Mouse (Mus musculus) CH12.LX (cell line): ENCODE measurements around the gene Aldh2. TPM values are rescaled to one million over a fixed set of nuclear protein-coding genes. Genes with fewer than 3 reads are reported as not detected.
A peak's percentile ranks its signal among the peaks of the same experiment; 100 is the strongest.

ENCODE experiments used
- DNase-seq: peaks from one replicate; pipeline ENCODE4 v3.0.0-alpha.2; 2013; ENCODE audit errors: extremely low read depth
- H3K27ac ChIP-seq: 2 replicates; pipeline ENCODE4 v1.5.1; 2012; ENCODE audit warnings: low read depth, mild to moderate bottlenecking, control low read depth, moderate library complexity; ENCODE audit not compliant: insufficient read depth
- H3K27me3 ChIP-seq: replicated peaks from 2 replicates; pipeline ENCODE3; 2012; ENCODE audit warnings: inconsistent platforms
- H3K36me3 ChIP-seq, 2 experiments: replicated peaks in 1 of 2; 2 replicates each; pipeline versions ENCODE3 to v1.6.1; 2012; ENCODE audit warnings: inconsistent platforms in 1 of 2, low read length in 1 of 2, mild to moderate bottlenecking in 1 of 2, mixed read lengths in 1 of 2, moderate library complexity in 1 of 2; ENCODE audit not compliant: control insufficient read depth in 1 of 2, insufficient read depth in 1 of 2
- H3K4me1 ChIP-seq, 2 experiments: 2 replicates each; pipeline ENCODE4 v1.6.1; 2012; ENCODE audit warnings: inconsistent platforms in 1 of 2, moderate library complexity in 1 of 2; ENCODE audit not compliant: insufficient read depth in 2 of 2, control insufficient read depth in 1 of 2
- H3K4me2 ChIP-seq: 2 replicates; pipeline ENCODE4 v1.6.1; 2012; ENCODE audit warnings: low read depth, mild to moderate bottlenecking, control low read depth; ENCODE audit not compliant: poor library complexity, insufficient read depth, severe bottlenecking
- H3K4me3 ChIP-seq, 3 experiments: fragments of 150-350 bp in 1 of 3; sonication (generic) in 1 of 3; replicated peaks in 1 of 3; 2 replicates each; pipeline versions ENCODE3 to v1.5.1; 2011 to 2012; ENCODE audit warnings: low read depth in 2 of 3, low read length in 2 of 3, mild to moderate bottlenecking in 2 of 3, moderate library complexity in 2 of 3, control low read depth in 1 of 3, improper control_type of control experiment in 1 of 3, inconsistent platforms in 1 of 3, mixed read lengths in 1 of 3; ENCODE audit not compliant: poor library complexity in 1 of 3
- H3K79me2 ChIP-seq: replicated peaks from 2 replicates; pipeline ENCODE4 v1.6.1; 2012; ENCODE audit warnings: mild to moderate bottlenecking, moderate library complexity; ENCODE audit not compliant: control insufficient read depth, poor library complexity, insufficient read depth, severe bottlenecking; ENCODE audit errors: extremely low read depth
- H3K9ac ChIP-seq: 2 replicates; pipeline ENCODE4 v1.6.1; 2012; ENCODE audit warnings: low read depth, mild to moderate bottlenecking, control low read depth, moderate library complexity; ENCODE audit not compliant: insufficient read depth
- H3K9me3 ChIP-seq: replicated peaks from 2 replicates; pipeline ENCODE3; 2012; ENCODE audit warnings: low read length, inconsistent platforms, mixed read lengths
- CHD1 ChIP-seq: IDR thresholded peaks from 2 replicates; pipeline ENCODE4 v1.6.1; 2012; ENCODE audit warnings: low read depth, low read length, improper control_type of control experiment, inconsistent platforms
- CTCF ChIP-seq, 2 experiments: IDR thresholded peaks in 1 of 2; conservative IDR thresholded peaks in 1 of 2; 2 replicates each; pipeline ENCODE4 v1.5.1; 2011 to 2012; ENCODE audit warnings: low read depth in 2 of 2, low read length in 2 of 2, improper control_type of control experiment in 1 of 2, inconsistent platforms in 1 of 2, mild to moderate bottlenecking in 1 of 2, moderate library complexity in 1 of 2
- EP300 ChIP-seq: IDR thresholded peaks from 2 replicates; pipeline ENCODE4 v1.6.1; 2011; ENCODE audit warnings: low read length, improper control_type of control experiment
- ETS1 ChIP-seq: conservative IDR thresholded peaks from 2 replicates; pipeline ENCODE4 v1.6.1; 2012; ENCODE audit warnings: low read depth, mild to moderate bottlenecking, inconsistent platforms, low read length, improper control_type of control experiment, moderate library complexity
- KAT2A ChIP-seq: IDR thresholded peaks from 2 replicates; pipeline ENCODE4 v1.6.1; 2012; ENCODE audit warnings: low read length, improper control_type of control experiment, inconsistent platforms; ENCODE audit not compliant: insufficient replicate concordance
- MAFK ChIP-seq: IDR thresholded peaks from 2 replicates; pipeline ENCODE4 v1.6.1; 2011; ENCODE audit warnings: low read length, improper control_type of control experiment; ENCODE audit not compliant: insufficient replicate concordance
- MAX ChIP-seq: IDR thresholded peaks from 2 replicates; pipeline ENCODE4 v1.6.1; 2011; ENCODE audit warnings: low read length, improper control_type of control experiment
- MAZ ChIP-seq: IDR thresholded peaks from 2 replicates; pipeline ENCODE4 v1.6.1; 2012; ENCODE audit warnings: low read depth, mild to moderate bottlenecking, inconsistent platforms, low read length, improper control_type of control experiment, moderate library complexity
- MEF2A ChIP-seq: IDR thresholded peaks from 2 replicates; pipeline ENCODE4 v1.6.1; 2014; ENCODE audit warnings: low read depth, mild to moderate bottlenecking, inconsistent platforms, low read length, improper control_type of control experiment, borderline replicate concordance
- MXI1 ChIP-seq: IDR thresholded peaks from 2 replicates; pipeline ENCODE4 v1.6.1; 2011; ENCODE audit warnings: mild to moderate bottlenecking, low read depth, low read length, improper control_type of control experiment
- NRF1 ChIP-seq: IDR thresholded peaks from 2 replicates; pipeline ENCODE4 v1.6.1; 2014; ENCODE audit warnings: low read depth, mild to moderate bottlenecking, inconsistent platforms, low read length, improper control_type of control experiment, moderate library complexity
- PAX5 ChIP-seq: IDR thresholded peaks from 2 replicates; pipeline ENCODE4 v1.6.1; 2012; ENCODE audit warnings: low read length, inconsistent platforms, mixed read lengths
- SMC3 ChIP-seq: IDR thresholded peaks from 2 replicates; pipeline ENCODE4 v1.6.1; 2011; ENCODE audit warnings: low read depth, low read length, improper control_type of control experiment
- TBP ChIP-seq: conservative IDR thresholded peaks from 2 replicates; pipeline ENCODE4 v1.6.1; 2011; ENCODE audit warnings: low read depth, low read length, improper control_type of control experiment
- TCF12 ChIP-seq: IDR thresholded peaks from 2 replicates; pipeline ENCODE4 v1.6.1; 2014; ENCODE audit warnings: low read depth, mild to moderate bottlenecking, inconsistent platforms, low read length, improper control_type of control experiment
- UBTF ChIP-seq: IDR thresholded peaks from 2 replicates; pipeline ENCODE4 v1.6.1; 2012; ENCODE audit warnings: low read depth, mild to moderate bottlenecking, inconsistent platforms, low read length, improper control_type of control experiment, moderate library complexity
- USF1 ChIP-seq: IDR thresholded peaks from 2 replicates; pipeline ENCODE4 v1.6.1; 2014; ENCODE audit warnings: low read depth, mild to moderate bottlenecking, inconsistent platforms, low read length, improper control_type of control experiment
- ZC3H11A ChIP-seq: IDR thresholded peaks from 2 replicates; pipeline ENCODE4 v1.6.1; 2012; ENCODE audit warnings: low read depth, mild to moderate bottlenecking, inconsistent platforms, low read length, improper control_type of control experiment
- dilution Hi-C: fragments of 300-500 bp; cut with MboI; formaldehyde crosslinking; loops from 2 replicates; pipeline ENCODE4 v1.14.3; 2020; ENCODE audit warnings: low sequenced_read_pairs; ENCODE audit not compliant: extremely low pct_unique_long_range_greater_than_20kb, extremely low pct_ligation_motif_present
- in situ Hi-C: fragments of 300-500 bp; cut with MboI; formaldehyde crosslinking; loops from 3 replicates; pipeline ENCODE4 v1.14.3; 2019; ENCODE audit warnings: low sequenced_read_pairs, low pct_ligation_motif_present, low pct_unique_long_range_greater_than_20kb, mixed read lengths
- polyA plus RNA-seq: library from polyadenylated mRNA; unstranded; fragments of >175 nt; gene quantifications from 2 replicates; pipeline ENCODE4 v1.2.1, GENCODE M21; 2012; ENCODE audit warnings: low read depth; ENCODE audit not compliant: insufficient read length
- total RNA-seq, 2 experiments: library from RNA; depleted of rRNA; stranded (reverse); fragments of 300-350 nt in 1 of 2; fragments of >200 nt in 1 of 2; gene quantifications; 2 replicates each; pipeline ENCODE4 v1.2.3; 2012 to 2014

Gene Aldh2
- total and polyA plus RNA-seq, 3 experiments: 58.9 to 139 (median 73.9) TPM

DNA sequence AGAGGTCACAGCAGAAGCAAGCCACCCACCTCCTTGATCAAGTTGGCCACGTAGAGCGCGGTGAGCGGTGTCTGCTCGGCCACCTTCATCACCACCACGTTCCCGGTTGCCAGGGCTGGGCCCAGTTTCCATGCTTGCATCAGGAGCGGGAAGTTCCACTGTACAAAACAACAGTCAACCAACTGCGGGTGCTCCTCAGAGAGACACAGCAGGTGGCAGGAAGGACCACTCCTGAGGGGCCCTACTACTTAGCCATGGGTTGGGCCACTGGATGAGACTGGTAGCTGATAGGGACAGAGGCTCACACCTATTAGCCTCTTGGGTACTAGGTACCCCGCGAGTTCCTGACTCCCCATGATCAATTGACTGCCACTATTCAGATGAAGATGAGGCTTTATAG, 17.8 kb downstream of the Aldh2 start:
- TF ChIP-seq TBP (no peak), UBTF (no peak), SMC3 (no peak), TCF12 (no peak), EP300 (no peak), MAX (no peak), NRF1 (no peak), ZC3H11A (no peak), PAX5 (no peak), MXI1 (no peak), CHD1 (no peak), MAZ (no peak), ETS1 (no peak), MEF2A (no peak), USF1 (no peak)
- Histone ChIP-seq H3K4me2 (no peak overlapping the region), H3K4me1 (peaks cover 0 to 7% of the 10 kb centered on the region in 2 experiments; a peak in 2 of 4 replicates), H3K79me2 (no peaks in the 10 kb centered on the region), H3K9ac (no peak overlapping the region), H3K9me3 (no peaks in the 10 kb centered on the region), H3K27me3 (no peaks in the 10 kb centered on the region), H3K27ac (no peak overlapping the region), H3K4me3 (no peak overlapping the region), H3K36me3 (peaks cover 18 to 94% of the 10 kb centered on the region in 2 experiments)
- no peak for DNase-seq
- in situ Hi-C loops: no loop called here
- dilution Hi-C loops: no loop called here

DNA sequence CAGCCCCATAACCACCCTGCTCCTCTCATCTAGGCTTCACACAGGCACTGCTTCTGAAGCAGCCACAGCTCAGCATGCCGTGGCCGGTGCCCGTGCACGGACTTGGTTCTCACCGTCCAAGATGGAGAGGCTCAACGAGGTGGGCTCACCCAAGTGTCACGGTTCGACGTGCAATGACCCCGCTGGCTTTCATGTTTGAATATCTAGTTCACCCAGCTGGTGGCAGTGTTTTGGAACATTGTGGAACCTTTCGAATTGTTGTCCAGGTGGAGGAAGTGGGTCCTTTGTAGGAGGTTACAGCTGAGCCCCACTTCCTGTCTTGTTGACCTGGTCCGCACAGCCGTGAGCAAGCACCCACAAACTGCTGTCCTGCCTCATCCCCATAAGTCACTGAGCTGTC, 19.5 kb downstream of the Aldh2 start:
- no peak for DNase-seq
- H3K9ac ChIP-seq: no peak overlapping the region
- dilution Hi-C loops: no loop called here
- H3K4me2 ChIP-seq: no peak overlapping the region
- peaks cover 0 to 6% of the 10 kb centered on the region in 2 experiments; a peak in 2 of 4 replicates for H3K4me1 ChIP-seq
- peaks cover 13 to 91% of the 10 kb centered on the region in 2 experiments for H3K36me3 ChIP-seq
- no peaks in the 10 kb centered on the region for H3K9me3 ChIP-seq
- no peaks in the 10 kb centered on the region for H3K79me2 ChIP-seq
- no peak overlapping the region for H3K4me3 ChIP-seq
- no peaks in the 10 kb centered on the region for H3K27me3 ChIP-seq
- in situ Hi-C loops: no loop called here
- TF ChIP-seq KAT2A (no peak), CTCF (conservative IDR thresholded peaks at IDR 0.05 in 1 of 2, IDR thresholded peaks at IDR 0.05 in 1 of 2; ENCODE audit: low read depth in 2 of 2, low read length in 2 of 2) (peak in 1 of 2 experiments; percentile 1; a peak in 1 of 4 replicates), MAFK (no peak)
- TF ChIP-seq, all 38 proteins: peak for 1
- no peak overlapping the region for H3K27ac ChIP-seq
